Mouse (Mus musculus) ES-E14 (cell line): Measurements from ENCODE around the gene Fam189a1.

Source experiments
- HCFC1 ChIP-seq: IDR thresholded peaks from 2 replicates; pipeline ENCODE4 v1.6.1; 2012; ENCODE audit warnings: low read length, inconsistent platforms, borderline replicate concordance; ENCODE audit not compliant: insufficient read depth
- MAFK ChIP-seq: IDR thresholded peaks from 2 replicates; pipeline ENCODE4 v1.6.1; 2014; ENCODE audit warnings: mild to moderate bottlenecking, low read depth, low read length, inconsistent platforms; ENCODE audit not compliant: insufficient read depth
- ZC3H11A ChIP-seq: IDR thresholded peaks from 2 replicates; pipeline ENCODE4 v1.6.1; 2012; ENCODE audit warnings: low read depth, mild to moderate bottlenecking, inconsistent platforms, low read length, borderline replicate concordance
- ZNF384 ChIP-seq: IDR thresholded peaks from 2 replicates; pipeline ENCODE4 v1.6.1; 2012; ENCODE audit warnings: low read depth, low read length, inconsistent platforms

- TF ChIP-seq HCFC1 = no peak
- no peak for TF ChIP-seq MAFK
- TF ChIP-seq ZNF384 = no peak
- TF ChIP-seq ZC3H11A = no peak
Observed at GRCm38 (mm10) chr7:65116903-65117302, 39.5 kb downstream of the Fam189a1 start.
